Mouse (Mus musculus): ENCODE results near the gene Nek7. TPM values are rescaled to one million over a fixed set of nuclear protein-coding genes. Genes with fewer than 3 reads are reported as not detected.

Gene Nek7
- total RNA-seq, 1 experiment from 2014 or later: 79.0 TPM

- ATAC-seq (replicated peaks; ENCODE audit: insufficient number of reproducible peaks, low FRiP score, low TSS enrichment, poor library complexity, severe bottlenecking): no peak
Observed at GRCm38 (mm10) chr1:138461425-138461824, 158.5 kb downstream of the Nek7 start.

DNA sequence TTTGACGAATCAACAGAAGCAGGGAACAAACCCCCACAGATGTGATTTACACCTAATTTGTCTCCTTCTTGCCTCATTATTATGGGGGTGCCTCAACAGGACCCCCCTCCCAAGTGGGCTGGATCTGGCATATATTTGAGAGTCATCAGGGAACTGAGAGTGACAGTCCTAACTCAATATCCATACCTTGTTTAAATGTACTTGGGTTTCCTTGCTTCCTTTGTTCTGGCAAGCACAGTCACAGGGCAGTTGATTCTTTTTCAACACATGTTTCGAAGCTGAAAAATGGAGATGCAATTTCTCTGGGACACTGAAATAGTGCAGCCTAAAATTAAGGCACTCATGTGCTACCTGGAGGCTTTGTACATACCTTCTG, 170.5 kb downstream of the Nek7 start:
- no peak for ATAC-seq (replicated peaks; ENCODE audit: insufficient number of reproducible peaks, low FRiP score, low TSS enrichment, poor library complexity, severe bottlenecking)

DNA sequence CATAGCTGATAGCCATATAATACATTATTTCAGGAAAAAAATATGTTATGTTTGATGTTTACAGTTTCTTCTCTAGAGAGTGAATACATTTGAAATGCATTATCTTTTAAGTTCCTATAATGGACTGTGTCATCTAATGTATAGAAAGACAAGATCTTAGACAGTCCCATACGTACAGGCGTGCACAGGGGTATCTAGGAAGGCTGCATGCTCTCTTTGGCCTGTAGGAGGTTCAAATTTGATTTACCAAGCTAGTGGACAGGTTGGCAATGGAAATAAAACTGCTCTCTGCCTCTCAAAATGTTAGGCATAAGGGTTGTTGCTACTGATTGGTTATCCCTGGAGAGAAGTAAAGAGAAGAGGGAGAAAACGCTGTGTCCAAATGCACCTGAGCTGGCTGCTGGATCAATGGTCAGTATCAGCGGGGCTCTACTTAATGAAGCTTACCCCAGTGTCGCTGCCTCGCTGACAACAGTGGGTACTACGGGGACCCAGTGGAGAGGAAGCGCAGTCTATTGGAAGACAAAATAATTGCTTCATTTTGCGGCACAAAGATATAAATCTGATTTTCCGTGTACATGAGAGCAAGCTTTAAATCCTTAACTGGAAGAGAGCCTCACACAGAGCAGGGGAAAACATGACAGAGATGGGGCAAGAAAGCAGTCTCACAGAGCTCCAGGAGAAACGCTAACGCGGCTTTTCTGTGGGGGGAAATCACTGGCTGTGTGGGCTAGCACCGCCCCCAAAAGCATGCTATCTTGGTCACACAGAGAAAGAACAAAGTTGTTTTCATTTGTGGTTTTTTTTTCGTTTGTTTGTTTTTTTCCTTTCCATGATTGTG, 171.1 kb downstream of the Nek7 start:
- no peak for ATAC-seq (replicated peaks; ENCODE audit: insufficient number of reproducible peaks, low FRiP score, low TSS enrichment, poor library complexity, severe bottlenecking)

- ATAC-seq (replicated peaks; ENCODE audit: insufficient number of reproducible peaks, low FRiP score, low TSS enrichment, poor library complexity, severe bottlenecking): no peak
Observed at GRCm38 (mm10) chr1:138446846-138447245, 173.1 kb downstream of the Nek7 start.

Other genes starting within 250 kb of the Nek7 start
- not detected in 3 replicates for gene Lhx9, start 228.4 kb upstream of the Nek7 start, total RNA-seq (2017)
- gene 2310009B15Rik, start 236.7 kb upstream of the Nek7 start, total RNA-seq (2017): 6.2 to 18.6 TPM (median 12.2 TPM) in 3 replicates

Measured in monocyte, adult 5-6 weeks (primary cell).